In the genomic region with DNA sequence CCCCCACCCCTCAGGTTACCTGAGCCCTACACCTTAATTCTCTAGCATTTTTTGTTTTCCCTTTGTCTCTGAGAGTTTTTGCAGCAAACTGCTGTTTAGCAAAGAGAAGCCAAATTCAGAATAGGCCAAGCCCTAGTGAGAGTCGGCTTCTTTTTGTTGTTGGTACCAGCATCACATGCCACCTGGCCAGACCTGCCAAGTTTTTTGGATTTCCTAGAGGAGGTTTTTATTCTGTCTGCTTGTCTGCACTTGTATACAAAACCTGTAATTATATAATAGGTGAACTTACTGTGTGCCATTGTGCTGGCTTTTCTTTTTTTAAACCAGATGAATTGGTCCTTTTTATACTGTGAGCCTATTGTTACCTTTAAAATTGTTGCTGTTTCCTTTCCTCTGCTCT, we compare ENCODE assay signal across 16 mouse cellular contexts.
"Had no signal": no experiment of that assay in that cellular context is flagged by ENCODE, and none has a peak within 500 bp of the region (broad histone marks: within the 10 kb centered on the region; RNA-seq: fewer than 3 reads in every experiment).

No protein-coding gene starts in this region.

- H3K9me3 ChIP-seq: neural tube, embryonic 13.5 days; neural tube, embryonic 15.5 days; stomach, embryonic 15.5 days had no signal

- H3K4me2 ChIP-seq: neural tube, embryonic 13.5 days; neural tube, embryonic 15.5 days; stomach, embryonic 15.5 days had no signal

- H3K4me1 ChIP-seq: neural tube, embryonic 13.5 days; neural tube, embryonic 15.5 days; stomach, embryonic 15.5 days had no signal

- H3K27ac ChIP-seq: neural tube, embryonic 13.5 days; neural tube, embryonic 15.5 days; stomach, embryonic 15.5 days; stomach, postnatal 0 days had no signal

- DNase-seq: retina, postnatal 1 day; right cerebral cortex, adult 18-20 months; right cerebral cortex, postnatal 14 days; right cerebral cortex, postnatal 25 days; right cerebral cortex, postnatal 4 days; spleen, adult 18-20 months; thymus, adult 18-20 months; thymus, adult 2 months; thymus, postnatal 14 days; thymus, postnatal 25 days; thymus, postnatal 36 days; thymus, postnatal 4 days had no signal

- H3K36me3 ChIP-seq: neural tube, embryonic 13.5 days; neural tube, embryonic 15.5 days; stomach, embryonic 15.5 days had no signal

- H3K27me3 ChIP-seq: neural tube, embryonic 13.5 days; neural tube, embryonic 15.5 days; stomach, embryonic 15.5 days had no signal

- H3K9ac ChIP-seq: neural tube, embryonic 13.5 days; neural tube, embryonic 15.5 days; stomach, embryonic 15.5 days had no signal

- H3K4me3 ChIP-seq: neural tube, embryonic 13.5 days; neural tube, embryonic 15.5 days; stomach, embryonic 15.5 days had no signal
